Mouse (Mus musculus): Measurements from ENCODE around the gene C1qc.

The C1qc gene

DNA sequence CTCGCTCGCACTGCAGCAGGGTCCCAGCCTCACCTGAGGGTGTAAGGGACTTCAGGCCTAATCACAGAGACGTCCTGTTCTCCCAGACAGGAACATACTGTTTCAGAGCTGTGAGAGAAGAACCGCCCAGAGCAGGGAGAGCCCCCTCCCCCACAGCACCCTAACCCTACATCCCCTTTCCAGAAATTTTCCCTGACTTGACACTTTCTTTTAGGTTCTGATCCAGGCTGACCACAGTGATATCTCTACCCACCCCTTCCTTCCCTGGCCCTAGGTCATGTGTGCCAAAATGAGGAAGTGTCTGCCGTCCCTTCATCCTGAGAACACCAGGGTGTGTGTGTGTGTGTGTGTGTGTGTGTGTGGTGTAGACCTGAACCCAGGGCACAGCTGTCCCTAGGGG is at the start of gene C1qc:
C1qc (minus strand) TSS at position 255 of the 400 bp plus-strand sequence.
- DNase-seq, result no peak

DNA sequence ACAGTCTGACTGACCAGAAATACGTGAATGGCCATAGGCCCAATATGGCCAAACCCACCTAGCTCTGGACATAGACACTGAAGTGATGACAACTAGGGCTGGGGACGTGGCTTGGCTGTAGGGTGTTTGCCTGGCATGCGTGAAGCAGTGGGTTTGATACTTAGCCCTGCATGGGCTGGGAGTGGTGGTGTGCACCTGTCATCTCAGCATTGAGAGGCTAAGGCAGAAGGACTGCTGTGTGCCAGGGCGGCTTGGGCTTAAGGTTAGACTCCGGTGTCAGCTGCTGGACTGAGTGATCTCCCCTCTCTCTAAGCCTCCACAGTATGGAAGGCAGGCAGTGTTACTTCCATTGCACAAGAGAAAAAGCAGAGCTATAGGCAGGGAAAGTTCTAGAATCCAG is 45.1 kb upstream of the C1qc start:
- DNase-seq, result no peak

DNA sequence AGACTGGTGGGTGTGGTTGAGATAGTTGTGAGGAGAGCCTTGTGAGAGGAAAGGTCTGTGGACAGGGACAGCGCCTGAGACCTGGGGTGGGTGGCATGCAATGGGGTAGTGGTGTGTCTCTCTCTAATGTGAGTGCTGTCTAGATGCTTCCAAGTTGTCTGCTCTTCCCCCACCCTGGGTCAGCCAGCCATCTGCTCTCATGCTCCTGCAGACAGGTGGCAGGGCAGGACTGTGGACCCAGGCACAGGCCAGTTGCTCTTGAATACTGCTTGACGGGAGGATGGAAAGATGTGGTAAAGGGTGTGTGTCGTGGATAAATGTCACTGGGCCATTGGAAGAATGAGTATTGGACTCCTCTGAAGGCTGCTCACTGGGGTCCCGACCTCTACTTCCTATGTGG is 44.5 kb upstream of the C1qc start:
- no peak for DNase-seq

DNA sequence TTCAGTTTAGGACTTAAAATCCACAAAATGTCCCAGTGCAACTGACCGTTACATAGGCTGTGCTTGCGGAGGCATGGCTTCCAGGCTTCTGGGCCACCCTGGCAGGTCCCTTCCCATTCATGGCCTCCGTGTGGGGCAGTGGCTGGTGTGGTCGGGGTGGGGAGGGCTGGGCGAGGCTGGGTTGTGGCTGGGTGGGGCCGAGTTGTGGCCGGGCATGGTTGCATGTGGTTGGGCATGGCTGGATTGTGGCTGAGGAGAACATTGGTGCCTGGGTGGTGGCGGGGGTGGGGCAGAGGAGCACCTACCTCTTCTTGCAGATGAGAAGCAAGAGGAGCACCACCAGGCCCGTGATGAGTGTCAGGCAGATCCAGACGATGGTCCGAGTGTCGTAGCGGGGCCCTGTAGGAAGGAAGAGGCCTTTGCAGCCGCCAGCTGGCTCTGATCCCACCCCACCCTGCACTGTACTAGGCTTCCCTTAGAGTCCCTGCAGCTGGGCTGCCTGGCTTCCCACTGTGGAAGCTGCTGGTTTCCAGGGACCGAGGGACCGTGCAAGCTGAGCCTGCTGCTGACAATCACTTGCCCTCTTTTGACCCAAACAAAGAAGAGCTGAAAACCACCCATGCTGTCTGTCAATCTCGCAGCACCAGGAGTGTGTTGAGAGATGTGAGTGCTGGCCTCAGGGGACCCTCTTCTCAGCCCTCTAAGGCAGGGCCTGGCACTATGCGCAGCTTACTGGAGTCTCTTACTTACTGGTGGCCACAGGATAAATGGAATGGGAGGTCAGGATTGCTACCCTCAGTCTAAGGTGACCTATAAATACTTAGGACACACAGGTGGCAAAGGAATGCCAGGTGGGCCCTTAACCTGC is 42.1 kb upstream of the C1qc start:
- no peak for DNase-seq

DNA sequence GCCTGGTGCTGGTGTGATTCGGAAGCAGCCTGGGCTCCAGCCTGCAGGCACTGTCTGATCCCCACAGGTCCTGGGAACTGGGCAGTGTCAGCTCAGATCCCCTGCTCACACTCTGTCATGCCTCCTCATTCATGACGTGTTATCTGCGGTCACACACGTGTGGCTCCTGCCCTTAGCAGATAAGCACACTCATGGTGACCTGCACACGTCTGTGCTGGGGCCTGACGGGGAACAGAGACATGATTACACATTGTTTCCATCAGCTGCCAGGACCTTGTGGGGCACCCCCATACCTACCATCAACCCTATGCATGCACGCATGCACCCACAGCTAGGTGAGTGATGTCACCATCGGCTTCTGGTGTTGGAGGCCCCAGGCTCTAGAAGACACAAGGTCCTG is 37.6 kb upstream of the C1qc start:
- no peak for DNase-seq

DNA sequence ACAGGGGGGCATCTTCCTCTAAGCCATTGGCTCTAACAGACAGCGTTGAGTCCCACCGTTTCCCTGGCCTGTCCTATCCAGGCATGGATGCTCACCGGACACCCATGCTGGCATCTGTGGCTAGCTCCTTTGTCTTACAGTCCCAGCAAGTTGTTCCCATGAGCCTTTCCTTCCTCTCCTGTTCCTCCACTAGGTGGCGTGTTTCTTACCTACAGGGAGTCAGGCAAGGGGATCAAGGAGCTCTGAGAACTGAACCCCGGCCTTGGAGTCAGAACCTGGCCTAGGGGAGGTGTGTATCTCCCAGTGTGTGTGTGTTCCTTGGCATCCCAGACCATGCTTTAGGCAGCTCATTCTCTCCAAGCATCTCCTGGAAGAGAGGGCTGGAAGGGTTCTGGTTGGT is 36.1 kb upstream of the C1qc start:
- no peak for DNase-seq

DNA sequence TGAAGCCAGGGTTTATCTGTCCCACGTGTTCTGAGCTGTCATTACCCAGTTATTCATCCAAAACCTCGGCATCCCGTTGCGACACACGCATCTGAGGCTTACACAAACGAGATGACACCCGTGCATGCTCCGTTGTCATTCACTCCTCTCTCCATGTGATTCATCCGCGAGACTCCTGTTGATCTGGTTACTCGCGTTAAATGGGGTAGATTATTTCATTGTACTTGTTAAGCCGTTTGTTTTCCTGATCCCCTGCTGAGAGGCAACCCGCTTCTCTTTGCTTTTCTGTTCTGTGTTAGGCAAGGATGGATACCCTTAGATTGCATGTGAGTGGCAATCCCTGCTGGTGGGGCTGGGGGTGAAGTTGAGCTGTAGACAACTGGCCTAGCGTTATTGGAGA is 32.9 kb upstream of the C1qc start:
- DNase-seq, result no peak

DNA sequence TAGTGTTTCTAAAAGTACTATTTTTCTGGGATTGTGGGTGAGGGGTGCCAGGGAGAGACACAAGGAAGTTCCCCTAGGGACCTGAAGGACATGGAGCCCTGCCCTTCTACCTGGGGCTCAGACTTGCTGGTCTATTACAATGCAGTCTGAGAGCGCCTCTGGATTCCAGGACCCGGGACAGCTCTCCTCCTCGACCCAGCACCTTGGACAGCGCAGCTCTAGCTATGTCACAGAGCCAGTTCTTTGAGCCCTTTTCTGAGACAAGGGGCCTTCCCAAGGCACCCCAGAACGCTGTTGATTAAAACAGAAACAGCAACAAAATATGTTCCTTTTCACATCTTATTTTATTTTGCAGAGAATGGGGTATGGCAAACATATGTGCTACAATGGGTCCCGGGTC is 31.7 kb upstream of the C1qc start:
- no peak for DNase-seq

DNA sequence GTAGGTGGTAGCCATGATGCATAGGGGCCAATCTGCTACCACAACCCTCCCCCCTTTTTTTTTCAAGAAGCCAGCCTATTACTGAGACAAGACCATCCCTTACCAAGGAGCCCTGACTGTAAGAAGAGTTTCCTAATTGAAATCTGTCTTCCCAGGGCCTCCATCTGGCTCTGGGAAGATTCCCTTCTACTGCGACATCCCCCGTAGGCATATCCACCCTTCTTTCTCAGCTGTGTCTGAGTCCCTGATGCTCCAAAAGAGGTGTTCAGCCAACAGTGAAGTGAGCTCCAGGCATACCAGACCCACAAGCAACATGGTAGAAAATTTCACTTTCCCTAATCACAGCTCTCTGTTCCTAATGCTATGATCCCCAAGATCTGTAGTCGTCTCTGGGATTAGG is 26.7 kb upstream of the C1qc start:
- DNase-seq, result no peak

DNA sequence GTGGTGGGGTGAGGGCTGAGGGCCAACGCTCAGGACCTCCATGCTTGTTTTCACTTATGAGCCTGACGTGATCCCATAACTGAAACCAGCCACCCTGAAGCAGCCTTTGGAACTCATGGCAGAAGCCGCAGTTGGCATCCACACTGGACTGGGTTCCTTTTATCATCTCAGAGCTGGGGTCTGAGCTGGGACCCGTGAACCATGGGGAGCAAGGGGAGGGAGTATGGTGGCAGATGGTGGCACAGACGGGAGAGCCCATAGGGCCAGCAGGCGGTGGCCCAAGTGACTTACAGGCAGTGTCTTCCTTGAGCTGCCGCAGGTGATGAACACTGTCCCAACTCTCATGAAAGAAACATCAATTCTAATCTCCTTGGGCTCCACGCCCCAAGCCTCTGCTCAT is 26.0 kb upstream of the C1qc start:
- DNase-seq, result no peak

DNA sequence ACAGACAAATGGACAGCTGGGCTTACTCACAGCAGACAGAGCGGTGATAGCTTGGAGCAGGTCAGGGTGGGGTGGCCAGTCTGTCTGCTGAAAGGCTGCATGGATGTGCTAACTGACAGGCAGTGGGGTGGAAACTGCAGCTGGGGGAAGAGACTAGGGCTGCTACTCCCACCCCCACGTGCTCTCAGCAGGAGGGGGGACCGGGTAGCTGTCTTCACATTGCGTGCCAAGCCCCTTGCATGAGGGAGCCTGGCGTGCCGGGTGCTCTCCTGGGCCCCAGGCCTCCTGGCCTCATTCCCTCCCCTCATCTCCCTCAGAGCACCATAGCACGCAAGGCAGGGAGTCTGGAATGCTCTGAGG is 24.3 kb upstream of the C1qc start:
- DNase-seq, result no peak

DNA sequence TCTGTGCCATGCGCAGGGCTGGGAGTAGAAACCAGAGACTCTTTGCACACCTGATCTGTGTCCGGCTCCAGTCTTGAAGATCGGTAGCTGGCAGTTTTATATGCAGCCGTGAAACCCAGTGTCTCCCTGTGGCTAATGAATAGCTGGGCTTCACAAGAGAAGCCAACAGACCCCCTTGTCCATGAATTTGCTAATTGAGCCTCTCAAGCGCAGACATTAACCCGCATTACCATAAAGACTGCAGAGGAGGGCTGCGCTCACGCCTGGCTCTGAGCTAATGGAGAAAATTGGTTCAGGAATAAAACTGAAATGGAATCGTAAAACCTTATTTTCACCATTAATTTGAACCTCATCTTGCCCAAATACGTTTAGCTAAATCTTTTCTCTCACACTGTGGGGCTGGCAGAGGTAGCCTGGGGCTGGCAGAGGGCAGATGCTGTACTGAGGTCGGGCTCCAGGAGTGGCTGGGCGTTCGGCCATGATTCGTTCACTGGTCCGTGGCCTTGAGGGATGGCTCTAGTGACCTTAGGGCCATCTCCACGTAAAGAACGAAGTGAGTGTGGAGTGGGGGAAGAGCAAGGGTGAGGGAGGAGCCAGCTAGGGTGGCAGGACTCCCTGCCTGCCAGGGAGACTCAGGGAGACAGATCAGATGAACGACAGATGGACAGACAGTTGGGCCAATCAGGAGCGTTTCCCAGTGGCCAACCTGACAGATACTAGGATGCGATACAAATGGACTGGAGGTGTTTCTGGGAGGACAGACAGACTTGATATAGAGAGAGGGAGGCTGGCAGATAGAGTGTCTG is 23.7 kb upstream of the C1qc start:
- no peak for DNase-seq

DNA sequence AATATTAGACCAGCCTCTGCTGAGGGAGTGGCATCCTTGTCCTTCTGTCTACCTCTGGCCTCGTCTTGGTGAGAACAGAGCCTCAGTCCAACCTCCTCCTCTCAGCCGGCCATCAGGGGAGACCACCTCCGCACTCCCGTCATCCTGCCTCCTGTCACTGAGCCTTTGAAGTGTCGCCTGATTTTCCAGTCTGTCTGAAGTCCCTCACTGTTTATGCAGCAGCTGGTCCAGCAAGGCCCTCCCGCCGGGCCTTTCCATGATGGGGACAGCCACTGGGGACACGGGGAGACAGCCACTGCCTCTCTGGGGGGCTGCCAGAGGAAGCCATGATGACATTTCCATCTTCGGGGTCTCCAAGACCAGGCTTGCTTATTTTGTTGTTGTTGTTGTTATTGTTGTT is 20.0 kb upstream of the C1qc start:
- DNase-seq, result no peak

DNA sequence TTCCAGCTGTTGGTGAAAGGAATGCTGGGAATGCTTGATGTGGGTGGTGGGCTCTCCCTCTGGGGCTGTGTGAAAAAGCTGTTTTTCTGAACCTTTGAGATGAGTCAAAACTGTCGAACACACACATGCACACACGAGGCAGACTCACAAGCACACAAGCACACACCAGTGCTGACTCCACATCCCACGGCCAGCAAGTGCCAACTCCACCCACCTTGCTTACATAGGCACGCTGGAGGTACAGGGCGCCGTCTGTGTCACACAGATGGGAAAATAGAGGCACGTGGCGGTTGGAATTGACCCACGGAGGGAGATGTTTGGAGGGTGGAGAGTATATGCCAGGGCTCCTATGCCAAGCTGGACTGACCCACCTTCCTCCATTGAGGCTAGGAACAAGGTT is 18.9 kb upstream of the C1qc start:
- DNase-seq, result no peak

DNA sequence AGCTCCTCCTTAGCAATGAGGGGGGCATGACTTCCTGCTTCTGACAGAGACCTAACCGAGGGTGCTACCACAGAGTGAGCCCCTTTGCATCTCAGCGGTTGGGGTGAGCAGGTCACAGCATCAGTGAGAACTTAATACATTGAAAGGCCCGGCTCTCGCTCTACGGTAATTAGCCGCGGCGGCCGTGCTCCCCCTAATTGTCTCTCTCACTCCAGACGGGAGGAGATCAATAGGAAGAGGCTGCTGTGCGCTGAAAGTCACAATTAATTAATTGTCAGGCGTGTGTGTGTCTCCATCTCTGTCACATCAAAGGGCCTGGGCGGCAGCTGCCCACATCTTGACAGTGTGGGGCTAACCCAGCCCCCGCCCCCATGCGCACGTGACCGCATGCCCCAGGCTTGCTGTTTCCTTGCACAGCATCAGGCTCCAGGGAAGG is 18.4 kb upstream of the C1qc start:
- no peak for DNase-seq

DNA sequence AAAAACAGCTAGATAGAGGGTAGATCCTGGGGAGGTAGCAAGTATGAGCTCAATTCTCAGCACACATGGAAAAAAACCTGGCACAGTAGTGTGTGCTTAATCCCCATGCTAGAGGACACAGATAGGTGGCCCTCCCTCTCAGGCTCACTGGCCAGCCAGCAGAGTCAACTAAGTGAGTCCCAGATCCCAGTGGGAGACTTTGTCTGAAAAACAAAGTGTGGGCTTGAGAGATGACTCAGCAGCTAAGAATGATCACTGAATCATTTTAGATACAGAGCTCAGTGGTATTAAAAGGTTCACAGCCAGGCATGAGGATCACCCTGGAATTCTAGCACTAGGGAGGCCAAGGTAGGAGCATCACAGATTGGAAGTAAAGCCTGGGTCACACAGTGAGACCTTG is 14.9 kb upstream of the C1qc start:
- DNase-seq, result no peak

DNA sequence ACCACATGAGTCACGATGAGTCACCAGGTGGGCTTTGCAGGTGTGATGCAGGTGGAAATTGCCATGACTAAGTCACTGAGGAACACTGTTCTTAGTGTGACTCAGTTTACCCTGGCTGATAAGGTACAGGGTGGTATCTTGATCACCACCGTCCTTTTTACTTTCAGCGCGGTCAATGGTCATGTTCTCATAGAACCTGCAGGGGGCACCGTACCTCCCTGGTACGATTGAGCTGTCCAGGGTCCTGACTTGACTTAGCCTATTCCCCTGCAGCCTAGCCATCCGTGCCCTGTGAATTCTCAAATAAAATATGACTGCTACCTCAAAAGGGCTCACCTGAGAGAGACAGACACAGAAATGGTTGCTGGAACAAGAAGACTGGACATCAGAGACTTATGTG is 14.2 kb upstream of the C1qc start:
- no peak for DNase-seq

DNA sequence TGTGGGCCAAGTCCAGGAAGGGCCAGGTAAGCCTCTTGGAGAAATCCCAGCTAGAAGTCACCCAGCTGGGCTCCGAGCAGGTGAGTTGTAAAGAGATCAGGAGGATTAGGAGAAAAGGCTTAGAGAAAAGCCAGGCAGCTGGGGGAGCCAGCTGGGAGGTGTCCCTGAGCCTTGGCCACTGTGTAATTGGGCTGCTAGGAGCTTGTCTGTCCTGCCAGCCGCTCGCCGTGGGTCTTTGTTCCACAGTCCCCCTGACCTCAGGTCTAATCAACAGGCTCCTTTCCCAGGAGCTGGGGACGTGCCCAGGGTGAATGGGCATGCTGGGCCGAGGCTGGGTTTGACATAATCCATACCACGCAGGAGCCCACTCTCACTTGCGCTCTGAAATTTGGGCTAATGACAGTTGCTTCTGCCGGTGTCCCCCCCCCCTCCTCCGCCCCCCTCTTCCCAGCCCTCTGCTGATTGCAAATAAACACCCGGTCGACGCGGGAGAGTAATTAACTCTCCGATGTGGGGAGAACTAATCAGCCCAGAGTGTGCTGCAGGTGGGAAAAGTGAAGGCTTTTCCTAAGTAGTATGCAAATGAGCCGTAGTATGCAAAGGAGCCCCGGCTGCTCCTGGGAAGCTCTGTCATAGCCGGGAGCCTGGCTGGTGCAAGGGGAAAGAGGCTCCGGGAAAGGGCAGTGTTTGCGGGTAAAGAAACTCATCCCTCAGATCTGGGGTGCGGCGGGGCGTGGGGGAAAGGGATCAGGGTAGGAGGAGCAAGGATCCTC is 12.1 kb upstream of the C1qc start:
- DNase-seq, result no peak

DNA sequence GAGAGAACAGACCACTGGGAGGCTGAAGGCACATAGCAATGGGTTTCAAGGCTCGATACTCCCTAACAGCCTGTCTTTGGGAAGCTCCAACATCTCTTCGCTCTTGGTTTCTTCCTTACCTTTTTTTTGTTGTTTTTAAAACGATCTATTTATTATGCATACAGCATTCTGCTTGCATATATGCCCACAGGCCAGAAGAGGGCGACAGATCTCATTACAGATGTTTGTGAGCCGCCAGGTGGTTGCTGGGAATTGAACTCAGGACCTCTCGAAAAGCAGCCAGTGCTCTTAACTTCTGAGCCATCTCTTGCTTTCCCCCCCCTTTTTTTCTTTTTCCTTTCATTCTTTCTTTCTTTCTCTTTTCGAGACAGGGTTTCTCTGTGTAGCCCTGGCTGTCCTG is 6.3 kb upstream of the C1qc start:
- no peak for DNase-seq

DNA sequence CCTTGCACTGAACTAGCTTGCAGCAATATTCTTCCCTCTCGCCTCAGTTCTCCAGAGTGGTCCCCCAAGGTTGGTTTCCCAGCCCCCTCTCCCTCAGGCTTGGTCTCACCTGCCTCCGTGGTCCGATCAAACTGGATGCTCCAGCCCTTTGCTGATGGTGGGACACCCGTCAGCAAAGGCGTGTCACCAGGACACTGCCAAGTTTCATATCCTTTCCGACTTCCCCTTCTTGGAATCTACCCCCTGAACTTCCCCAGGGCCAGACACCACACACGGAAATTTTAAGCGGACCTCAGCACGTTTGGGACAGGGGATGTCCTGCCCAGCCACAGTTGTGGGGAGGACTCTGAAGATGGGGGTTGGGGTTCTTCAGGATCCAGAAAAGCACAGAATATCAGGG is 5.8 kb upstream of the C1qc start, which contains the start of gene C1qa:
C1qa (minus strand) TSS at position 167 of the 400 bp plus-strand sequence.
- no peak for DNase-seq

DNA sequence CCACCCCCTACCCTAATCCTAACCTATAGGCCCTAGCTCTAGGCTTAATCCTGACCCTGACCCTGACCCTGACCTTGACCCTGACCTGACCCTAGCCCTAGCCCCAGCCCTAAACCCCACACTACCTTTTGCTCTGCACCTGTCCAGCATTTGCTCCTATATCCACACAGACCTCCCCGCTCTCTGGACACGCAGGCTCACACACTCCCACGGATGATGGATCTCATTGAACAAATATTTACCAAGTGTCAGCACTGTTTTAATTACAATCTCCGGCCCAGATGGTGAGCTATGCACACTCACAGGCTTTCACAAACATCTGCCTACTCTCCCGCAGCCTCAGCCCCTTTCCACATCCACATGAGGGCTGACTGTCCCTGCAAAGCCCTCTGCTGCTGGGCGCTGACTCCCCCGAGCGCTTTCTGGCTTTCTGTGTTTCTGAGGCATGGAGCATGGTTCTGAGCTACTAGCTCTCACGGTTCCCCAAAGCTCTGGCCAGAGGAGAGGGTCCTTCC is 5.3 kb upstream of the C1qc start:
- no peak for DNase-seq

DNA sequence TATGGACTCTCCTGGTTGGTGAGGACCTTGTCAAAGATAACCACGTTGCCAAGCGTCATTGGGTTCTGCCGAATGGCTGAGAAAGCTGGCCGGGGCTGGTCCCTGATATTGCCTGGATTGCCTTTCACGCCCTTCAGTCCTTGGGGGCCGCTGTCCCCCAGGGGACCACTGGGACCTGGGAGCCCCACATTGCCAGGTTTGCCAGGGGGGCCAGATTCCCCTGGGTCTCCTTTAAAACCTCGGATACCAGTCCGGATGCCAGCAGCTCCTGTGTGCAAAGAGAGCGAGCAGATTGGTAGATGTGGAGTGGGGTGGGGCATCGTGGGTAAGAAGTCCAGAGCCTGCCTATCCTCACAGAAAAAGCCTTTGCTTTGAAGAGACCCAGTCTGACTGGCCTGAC is 3.6 kb upstream of the C1qc start:
- DNase-seq, result no peak

DNA sequence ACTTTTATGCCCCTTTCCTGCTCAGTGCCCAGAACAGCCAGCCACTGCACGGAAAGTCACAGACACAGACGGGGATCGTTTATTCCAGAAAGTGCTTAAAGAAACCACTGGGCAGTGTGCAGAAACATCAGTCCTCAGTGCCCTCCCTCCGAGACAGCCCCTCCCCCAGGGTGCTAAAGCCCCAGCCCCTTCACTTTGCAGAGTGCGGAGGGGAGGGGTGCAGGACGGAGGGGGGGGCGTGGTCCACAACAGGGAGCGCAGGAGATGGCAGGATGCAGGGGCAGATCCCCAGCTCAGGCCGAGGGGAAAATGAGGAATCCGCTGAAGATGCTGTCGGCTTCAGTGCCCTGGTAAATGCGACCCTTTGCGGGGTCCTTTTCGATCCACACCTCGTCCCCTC is 3.0 kb upstream of the C1qc start:
- DNase-seq, result no peak

Data from thymus, adult 18-20 months (tissue).